Mouse (Mus musculus): Measurements from ENCODE around the gene Tmem117. TPM values are rescaled to one million over a fixed set of nuclear protein-coding genes. Genes with fewer than 3 reads are reported as not detected.

Gene Tmem117
- polyA plus RNA-seq, 1 experiment from 2014 or later, result 5.6 TPM

GRCm38 (mm10) chr15:94601339-94601738 is 27.7 kb upstream of the Tmem117 start:
- peak; percentile 66 for DNase-seq (ENCODE audit: low spot score)
- H3K4me1 ChIP-seq (replicated peaks; ENCODE audit: control insufficient read depth, insufficient read depth), result no peaks in the 10 kb centered on the region
- no peaks in the 10 kb centered on the region for H3K9me3 ChIP-seq (ENCODE audit: control insufficient read depth, low read length)
- WGBS, result 16% methylated on average over 3 of the region's 3 CpGs
- H3K36me3 ChIP-seq (ENCODE audit: control insufficient read depth, insufficient read depth, low read length), result no peaks in the 10 kb centered on the region
- TF ChIP-seq EP300 (optimal IDR thresholded peaks at IDR 0.05) (no peak), CTCF (IDR thresholded peaks at IDR 0.05; ENCODE audit: low read depth) (peak; percentile 78)
- H3K27ac ChIP-seq (replicated peaks), result no peak overlapping the region
- ATAC-seq (ENCODE audit: low FRiP score, low TSS enrichment), result 0 out of 2 replicates have a peak, but pooled peaks have one; percentile 69
- H3K4me2 ChIP-seq (replicated peaks; ENCODE audit: low read depth), result no peak overlapping the region
- no peaks in the 10 kb centered on the region for H3K27me3 ChIP-seq (ENCODE audit: control insufficient read depth, insufficient read depth, low read length)
- no peak overlapping the region for H3K9ac ChIP-seq (ENCODE audit: low read length)
- H3K4me3 ChIP-seq (ENCODE audit: low read depth, low read length), result no peak overlapping the region

GRCm38 (mm10) chr15:94602441-94602840 is 26.6 kb upstream of the Tmem117 start:
- H3K27ac ChIP-seq (replicated peaks), result no peak overlapping the region
- no peak for TF ChIP-seq EP300 (optimal IDR thresholded peaks at IDR 0.05)
- no peak for TF ChIP-seq CTCF (IDR thresholded peaks at IDR 0.05; ENCODE audit: low read depth)
- no peak overlapping the region for H3K4me2 ChIP-seq (replicated peaks; ENCODE audit: low read depth)
- H3K9me3 ChIP-seq (ENCODE audit: control insufficient read depth, low read length), result no peaks in the 10 kb centered on the region
- no peak overlapping the region for H3K4me3 ChIP-seq (ENCODE audit: low read depth, low read length)
- 56% methylated on average over 3 of the region's 3 CpGs for WGBS
- no peaks in the 10 kb centered on the region for H3K36me3 ChIP-seq (ENCODE audit: control insufficient read depth, insufficient read depth, low read length)
- no peak overlapping the region for H3K9ac ChIP-seq (ENCODE audit: low read length)
- no peak for DNase-seq (ENCODE audit: low spot score)
- no peaks in the 10 kb centered on the region for H3K27me3 ChIP-seq (ENCODE audit: control insufficient read depth, insufficient read depth, low read length)
- ATAC-seq (ENCODE audit: low FRiP score, low TSS enrichment), result no peak
- H3K4me1 ChIP-seq (replicated peaks; ENCODE audit: control insufficient read depth, insufficient read depth), result no peaks in the 10 kb centered on the region

GRCm38 (mm10) chr15:94607768-94608167 is 21.3 kb upstream of the Tmem117 start:
- DNase-seq (ENCODE audit: low spot score), result no peak
- Histone ChIP-seq H3K27me3 (ENCODE audit: control insufficient read depth, insufficient read depth, low read length) (no peaks in the 10 kb centered on the region), H3K27ac (replicated peaks) (no peak overlapping the region), H3K9ac (ENCODE audit: low read length) (no peak overlapping the region), H3K9me3 (ENCODE audit: control insufficient read depth, low read length) (no peaks in the 10 kb centered on the region), H3K4me2 (replicated peaks; ENCODE audit: low read depth) (no peak overlapping the region), H3K4me3 (ENCODE audit: low read depth, low read length) (no peak overlapping the region), H3K4me1 (replicated peaks; ENCODE audit: control insufficient read depth, insufficient read depth) (no peaks in the 10 kb centered on the region), H3K36me3 (ENCODE audit: control insufficient read depth, insufficient read depth, low read length) (no peaks in the 10 kb centered on the region)
- TF ChIP-seq CTCF (IDR thresholded peaks at IDR 0.05; ENCODE audit: low read depth), result no peak
- TF ChIP-seq EP300 (optimal IDR thresholded peaks at IDR 0.05), result no peak
- ATAC-seq (ENCODE audit: low FRiP score, low TSS enrichment), result no peak
- 90% methylated on average over 8 of the region's 8 CpGs for WGBS

- H3K27ac ChIP-seq (replicated peaks), result no peak overlapping the region
- no peak for ATAC-seq (ENCODE audit: low FRiP score, low TSS enrichment)
- TF ChIP-seq CTCF (IDR thresholded peaks at IDR 0.05; ENCODE audit: low read depth) (no peak), EP300 (optimal IDR thresholded peaks at IDR 0.05) (no peak)
These were observed 13.0 kb upstream of the Tmem117 start for GRCm38 (mm10) chr15:94616036-94616435.

GRCm38 (mm10) chr15:94620909-94621308 is 8.1 kb upstream of the Tmem117 start:
- Histone ChIP-seq H3K9me3 (ENCODE audit: control insufficient read depth, low read length) (no peaks in the 10 kb centered on the region), H3K36me3 (ENCODE audit: control insufficient read depth, insufficient read depth, low read length) (no peaks in the 10 kb centered on the region), H3K4me1 (replicated peaks; ENCODE audit: control insufficient read depth, insufficient read depth) (no peaks in the 10 kb centered on the region), H3K4me3 (ENCODE audit: low read depth, low read length) (no peak overlapping the region), H3K9ac (ENCODE audit: low read length) (no peak overlapping the region), H3K27ac (replicated peaks) (no peak overlapping the region), H3K4me2 (replicated peaks; ENCODE audit: low read depth) (no peak overlapping the region), H3K27me3 (ENCODE audit: control insufficient read depth, insufficient read depth, low read length) (no peaks in the 10 kb centered on the region)
- TF ChIP-seq EP300 (optimal IDR thresholded peaks at IDR 0.05) (no peak), CTCF (IDR thresholded peaks at IDR 0.05; ENCODE audit: low read depth) (no peak)
- ATAC-seq (ENCODE audit: low FRiP score, low TSS enrichment) (peak; percentile 72; the same call in 1 of the 2 replicates), DNase-seq (ENCODE audit: low spot score) (no peak)

More at GRCm38 (mm10) chr15:94616036-94616435, 13.0 kb upstream of the Tmem117 start:
- H3K9me3 ChIP-seq (ENCODE audit: control insufficient read depth, low read length), result no peaks in the 10 kb centered on the region
- no peak for DNase-seq (ENCODE audit: low spot score)
- H3K9ac ChIP-seq (ENCODE audit: low read length), result no peak overlapping the region
- no peaks in the 10 kb centered on the region for H3K27me3 ChIP-seq (ENCODE audit: control insufficient read depth, insufficient read depth, low read length)
- no peaks in the 10 kb centered on the region for H3K4me1 ChIP-seq (replicated peaks; ENCODE audit: control insufficient read depth, insufficient read depth)
- H3K4me3 ChIP-seq (ENCODE audit: low read depth, low read length), result no peak overlapping the region
- no peak overlapping the region for H3K4me2 ChIP-seq (replicated peaks; ENCODE audit: low read depth)
- 84% methylated on average over 11 of the region's 11 CpGs for WGBS
- no peaks in the 10 kb centered on the region for H3K36me3 ChIP-seq (ENCODE audit: control insufficient read depth, insufficient read depth, low read length)

GRCm38 (mm10) chr15:94628463-94628829 is 586 bp upstream of the Tmem117 start:
- H3K4me1 ChIP-seq (replicated peaks; ENCODE audit: control insufficient read depth, insufficient read depth), result no peaks in the 10 kb centered on the region
- no peak overlapping the region for H3K27ac ChIP-seq (replicated peaks)
- WGBS, result 55% methylated on average over 2 of the region's 2 CpGs
- no peaks in the 10 kb centered on the region for H3K36me3 ChIP-seq (ENCODE audit: control insufficient read depth, insufficient read depth, low read length)
- TF ChIP-seq EP300 (optimal IDR thresholded peaks at IDR 0.05) (no peak), CTCF (IDR thresholded peaks at IDR 0.05; ENCODE audit: low read depth) (no peak)
- peak overlapping the region; percentile 91 for H3K4me2 ChIP-seq (replicated peaks; ENCODE audit: low read depth)
- H3K9ac ChIP-seq (ENCODE audit: low read length), result peak overlapping the region; percentile 70; the same call in 1 of the 2 replicates
- DNase-seq (ENCODE audit: low spot score) (no peak), ATAC-seq (ENCODE audit: low FRiP score, low TSS enrichment) (0 out of 2 replicates have a peak, but pooled peaks have one; percentile 2)
- peak overlapping the region; percentile 50 for H3K4me3 ChIP-seq (ENCODE audit: low read depth, low read length)
- no peaks in the 10 kb centered on the region for H3K9me3 ChIP-seq (ENCODE audit: control insufficient read depth, low read length)
- H3K27me3 ChIP-seq (ENCODE audit: control insufficient read depth, insufficient read depth, low read length), result no peaks in the 10 kb centered on the region

Data from stomach, postnatal 0 days (tissue).